Mouse (Mus musculus): ENCODE results near the gene Arhgef28. TPM values are rescaled to one million over a fixed set of nuclear protein-coding genes. Genes with fewer than 3 reads are reported as not detected.

The Arhgef28 gene
- polyA plus RNA-seq, 1 experiment, result 1.1 TPM

DNA sequence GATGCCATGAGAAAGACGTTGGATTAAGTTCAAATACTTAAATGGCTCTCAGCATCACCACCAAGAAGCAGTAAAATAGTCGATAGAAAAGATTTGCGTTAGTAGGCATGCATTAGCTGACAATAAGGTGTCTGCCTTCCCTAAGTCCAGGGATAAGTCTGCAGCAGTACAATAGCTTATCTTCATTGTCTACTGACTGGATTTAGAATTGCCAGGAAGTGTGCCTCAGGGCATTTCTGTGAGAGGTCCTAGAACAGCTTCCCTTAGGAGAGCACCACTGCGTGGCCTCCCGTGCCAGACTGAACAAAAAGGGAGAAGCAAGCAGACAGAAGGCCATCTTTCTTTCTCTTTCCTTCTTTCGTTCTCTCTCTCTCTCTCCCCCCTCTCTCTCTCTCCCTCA lies 252.2 kb downstream of the Arhgef28 start:
- TF ChIP-seq MAX (IDR thresholded peaks at IDR 0.05), result no peak
- no peak for TF ChIP-seq USF1 (IDR thresholded peaks at IDR 0.05; ENCODE audit: low read depth)
- TF ChIP-seq MYOG (IDR thresholded peaks at IDR 0.05; ENCODE audit: control insufficient read depth, extremely low read depth, insufficient read length), result no peak
- TF ChIP-seq CEBPB (IDR thresholded peaks at IDR 0.05; ENCODE audit: low read depth), result no peak
- no peak for TF ChIP-seq MYOD1 (IDR thresholded peaks at IDR 0.05; ENCODE audit: control insufficient read depth, insufficient read length, low read depth)
- TF ChIP-seq FOSL1 (IDR thresholded peaks at IDR 0.05; ENCODE audit: insufficient read depth, low read length, poor library complexity, severe bottlenecking), result no peak
- TF ChIP-seq CTCF (IDR thresholded peaks at IDR 0.05; ENCODE audit: control insufficient read depth, insufficient read depth, insufficient read length), result no peak
- Histone ChIP-seq H3ac (ENCODE audit: control insufficient read depth, insufficient read length, low read depth) (no peak overlapping the region), H3K4me3 (ENCODE audit: insufficient read depth, poor library complexity, severe bottlenecking) (no peak overlapping the region), H3K79me3 (ENCODE audit: low read depth) (no peaks in the 10 kb centered on the region), H3K36me3 (ENCODE audit: control insufficient read depth, insufficient read depth) (no peaks in the 10 kb centered on the region), H3K79me2 (ENCODE audit: control insufficient read depth, insufficient read depth) (no peaks in the 10 kb centered on the region), H3K27me3 (ENCODE audit: control insufficient read depth, insufficient read depth, insufficient read length) (no peaks in the 10 kb centered on the region)

DNA sequence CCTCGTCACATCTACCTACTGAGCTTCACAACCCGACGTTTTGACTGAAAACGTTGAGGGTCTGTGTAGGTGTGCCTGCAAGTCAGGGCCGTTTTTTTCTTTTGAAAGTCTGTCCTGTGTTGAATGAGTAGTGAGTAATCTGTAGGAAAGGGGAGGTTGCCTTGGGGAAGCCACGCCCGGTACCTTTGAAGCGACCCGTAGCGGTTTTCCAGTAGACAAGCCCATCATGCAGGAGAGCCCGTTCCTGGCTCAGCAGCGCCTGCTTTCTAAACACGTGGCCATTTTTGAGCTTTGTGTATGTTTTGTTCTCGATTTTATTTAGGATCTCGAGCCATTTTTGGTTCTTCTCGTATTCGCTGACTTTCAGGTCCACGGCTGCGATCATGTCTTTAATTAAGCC lies 252.7 kb downstream of the Arhgef28 start:
- no peak overlapping the region for H3K4me3 ChIP-seq (ENCODE audit: insufficient read depth, poor library complexity, severe bottlenecking)
- TF ChIP-seq FOSL1 (IDR thresholded peaks at IDR 0.05; ENCODE audit: insufficient read depth, low read length, poor library complexity, severe bottlenecking) (no peak), USF1 (IDR thresholded peaks at IDR 0.05; ENCODE audit: low read depth) (no peak), CTCF (IDR thresholded peaks at IDR 0.05; ENCODE audit: control insufficient read depth, insufficient read depth, insufficient read length) (no peak), CEBPB (IDR thresholded peaks at IDR 0.05; ENCODE audit: low read depth) (no peak), MYOG (IDR thresholded peaks at IDR 0.05; ENCODE audit: control insufficient read depth, extremely low read depth, insufficient read length) (no peak), MYOD1 (IDR thresholded peaks at IDR 0.05; ENCODE audit: control insufficient read depth, insufficient read length, low read depth) (no peak), MAX (IDR thresholded peaks at IDR 0.05) (no peak)
- H3ac ChIP-seq (ENCODE audit: control insufficient read depth, insufficient read length, low read depth), result no peak overlapping the region
- H3K36me3 ChIP-seq (ENCODE audit: control insufficient read depth, insufficient read depth), result no peaks in the 10 kb centered on the region
- H3K27me3 ChIP-seq (ENCODE audit: control insufficient read depth, insufficient read depth, insufficient read length), result no peaks in the 10 kb centered on the region
- no peaks in the 10 kb centered on the region for H3K79me3 ChIP-seq (ENCODE audit: low read depth)
- H3K79me2 ChIP-seq (ENCODE audit: control insufficient read depth, insufficient read depth), result no peaks in the 10 kb centered on the region

DNA sequence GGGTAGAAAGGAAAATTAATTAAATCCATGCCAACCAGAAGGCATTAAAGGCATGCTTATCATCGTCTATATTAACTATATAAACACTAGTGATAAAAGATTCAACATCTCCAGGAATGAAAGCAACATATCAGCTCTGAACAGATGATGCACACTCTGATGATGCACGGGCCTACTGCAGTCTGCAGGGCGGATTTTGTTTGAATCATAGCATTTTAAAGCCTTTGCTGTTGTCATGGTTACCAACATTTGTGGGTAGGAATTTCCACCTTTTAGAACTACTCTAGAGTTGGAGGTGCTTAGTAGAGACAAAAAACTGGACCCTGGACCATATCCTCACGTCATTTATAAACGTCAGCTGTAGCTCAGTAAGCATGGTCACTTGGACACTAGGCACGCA lies 257.4 kb downstream of the Arhgef28 start:
- no peaks in the 10 kb centered on the region for H3K79me2 ChIP-seq (ENCODE audit: control insufficient read depth, insufficient read depth)
- no peaks in the 10 kb centered on the region for H3K27me3 ChIP-seq (ENCODE audit: control insufficient read depth, insufficient read depth, insufficient read length)
- no peak overlapping the region for H3ac ChIP-seq (ENCODE audit: control insufficient read depth, insufficient read length, low read depth)
- no peak for TF ChIP-seq USF1 (IDR thresholded peaks at IDR 0.05; ENCODE audit: low read depth)
- no peaks in the 10 kb centered on the region for H3K79me3 ChIP-seq (ENCODE audit: low read depth)
- no peaks in the 10 kb centered on the region for H3K36me3 ChIP-seq (ENCODE audit: control insufficient read depth, insufficient read depth)
- H3K4me3 ChIP-seq (ENCODE audit: insufficient read depth, poor library complexity, severe bottlenecking), result no peak overlapping the region

DNA sequence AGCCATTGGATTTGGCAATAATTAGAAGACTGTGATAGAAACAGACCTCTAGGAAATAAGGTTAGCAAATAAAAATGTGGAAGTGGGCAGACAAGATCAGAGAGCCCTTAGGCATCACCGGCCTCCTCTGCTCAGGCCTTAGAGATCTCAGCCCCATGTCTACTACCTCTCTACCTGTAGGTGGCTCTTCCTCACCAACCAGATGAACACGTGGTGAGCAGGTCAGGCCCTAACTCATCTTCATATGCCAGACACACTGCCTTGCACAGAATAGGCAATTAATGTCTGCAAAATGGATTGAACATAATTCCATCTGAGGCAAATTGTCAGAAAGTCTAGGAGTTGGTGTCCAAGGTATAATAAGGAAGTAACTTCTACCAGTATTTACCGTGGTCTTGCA lies 258.6 kb downstream of the Arhgef28 start:
- TF ChIP-seq MYOD1 (IDR thresholded peaks at IDR 0.05; ENCODE audit: control insufficient read depth, insufficient read length, low read depth) (no peak), MYOG (IDR thresholded peaks at IDR 0.05; ENCODE audit: control insufficient read depth, extremely low read depth, insufficient read length) (no peak), CTCF (IDR thresholded peaks at IDR 0.05; ENCODE audit: control insufficient read depth, insufficient read depth, insufficient read length) (no peak), MAX (IDR thresholded peaks at IDR 0.05) (no peak), FOSL1 (IDR thresholded peaks at IDR 0.05; ENCODE audit: insufficient read depth, low read length, poor library complexity, severe bottlenecking) (no peak), USF1 (IDR thresholded peaks at IDR 0.05; ENCODE audit: low read depth) (no peak), CEBPB (IDR thresholded peaks at IDR 0.05; ENCODE audit: low read depth) (no peak)
- H3ac ChIP-seq (ENCODE audit: control insufficient read depth, insufficient read length, low read depth), result no peak overlapping the region
- H3K4me3 ChIP-seq (ENCODE audit: insufficient read depth, poor library complexity, severe bottlenecking), result no peak overlapping the region
- H3K79me3 ChIP-seq (ENCODE audit: low read depth), result no peaks in the 10 kb centered on the region
- no peaks in the 10 kb centered on the region for H3K27me3 ChIP-seq (ENCODE audit: control insufficient read depth, insufficient read depth, insufficient read length)
- H3K36me3 ChIP-seq (ENCODE audit: control insufficient read depth, insufficient read depth), result no peaks in the 10 kb centered on the region
- H3K79me2 ChIP-seq (ENCODE audit: control insufficient read depth, insufficient read depth), result no peaks in the 10 kb centered on the region

DNA sequence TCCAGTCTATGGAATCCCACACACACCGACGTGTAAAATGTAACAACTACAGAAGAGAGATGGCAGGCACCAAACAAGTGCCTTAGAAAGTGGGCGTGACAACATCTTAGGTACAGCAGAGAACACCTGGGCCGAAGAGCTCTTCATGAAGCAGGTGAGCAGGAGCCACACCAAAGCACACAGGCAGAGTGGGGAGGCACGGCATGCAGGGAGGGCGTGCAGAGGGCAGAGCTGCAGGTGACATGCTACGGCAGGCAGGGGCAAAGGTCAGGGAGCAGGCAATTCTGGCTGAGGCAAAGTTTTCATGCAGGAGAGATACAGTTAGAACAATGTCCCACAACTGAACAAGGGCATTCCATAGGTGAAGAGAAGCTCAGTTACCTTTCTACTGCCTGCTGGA lies 259.8 kb downstream of the Arhgef28 start:
- Histone ChIP-seq H3K27me3 (ENCODE audit: control insufficient read depth, insufficient read depth, insufficient read length) (no peaks in the 10 kb centered on the region), H3K79me2 (ENCODE audit: control insufficient read depth, insufficient read depth) (no peaks in the 10 kb centered on the region), H3K79me3 (ENCODE audit: low read depth) (no peaks in the 10 kb centered on the region), H3K4me3 (ENCODE audit: insufficient read depth, poor library complexity, severe bottlenecking) (no peak overlapping the region), H3K36me3 (ENCODE audit: control insufficient read depth, insufficient read depth) (no peaks in the 10 kb centered on the region), H3ac (ENCODE audit: control insufficient read depth, insufficient read length, low read depth) (no peak overlapping the region)
- TF ChIP-seq CEBPB (IDR thresholded peaks at IDR 0.05; ENCODE audit: low read depth) (no peak), MYOG (IDR thresholded peaks at IDR 0.05; ENCODE audit: control insufficient read depth, extremely low read depth, insufficient read length) (no peak), CTCF (IDR thresholded peaks at IDR 0.05; ENCODE audit: control insufficient read depth, insufficient read depth, insufficient read length) (no peak), MAX (IDR thresholded peaks at IDR 0.05) (no peak), FOSL1 (IDR thresholded peaks at IDR 0.05; ENCODE audit: insufficient read depth, low read length, poor library complexity, severe bottlenecking) (no peak), USF1 (IDR thresholded peaks at IDR 0.05; ENCODE audit: low read depth) (no peak), MYOD1 (IDR thresholded peaks at IDR 0.05; ENCODE audit: control insufficient read depth, insufficient read length, low read depth) (no peak)

DNA sequence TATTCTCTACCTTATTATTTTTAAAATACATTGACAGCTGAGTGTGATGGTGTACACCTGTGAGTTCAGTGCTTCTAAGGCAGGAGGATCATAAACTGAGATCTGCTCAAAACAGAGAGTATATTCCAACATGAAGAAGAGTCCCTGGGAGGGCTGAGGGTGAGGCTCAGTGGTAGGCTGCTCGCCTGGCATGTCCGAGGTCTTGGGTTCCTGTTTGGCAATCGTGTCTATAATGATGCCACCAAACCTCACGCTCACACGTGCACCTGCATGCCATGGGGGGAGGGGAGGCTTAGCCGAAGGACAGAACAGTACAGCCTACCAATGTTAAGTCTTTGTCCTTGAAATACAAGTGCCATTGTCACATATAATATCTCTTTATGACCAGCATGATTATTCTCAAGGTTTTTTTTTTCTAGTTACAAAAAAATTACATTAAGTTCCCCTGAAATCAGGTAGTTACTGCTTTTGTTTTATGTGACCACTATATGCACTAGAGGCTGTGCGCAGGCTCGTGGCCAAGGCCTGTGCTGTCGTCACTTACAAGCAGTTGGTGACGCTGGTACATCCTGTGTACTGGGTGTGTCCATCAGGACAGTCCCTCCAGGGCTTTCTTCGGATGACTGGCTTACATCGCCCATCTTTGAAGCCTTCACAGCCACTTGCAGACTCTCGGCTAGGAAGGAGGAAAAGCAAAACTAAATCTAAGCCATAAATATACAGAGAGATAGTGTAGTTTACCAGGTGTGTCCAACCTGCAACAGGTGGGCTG lies 264.1 kb downstream of the Arhgef28 start:
- Histone ChIP-seq H3ac (ENCODE audit: control insufficient read depth, insufficient read length, low read depth) (no peak overlapping the region), H3K79me2 (ENCODE audit: control insufficient read depth, insufficient read depth) (no peaks in the 10 kb centered on the region), H3K27me3 (ENCODE audit: control insufficient read depth, insufficient read depth, insufficient read length) (no peaks in the 10 kb centered on the region), H3K79me3 (ENCODE audit: low read depth) (no peaks in the 10 kb centered on the region), H3K36me3 (ENCODE audit: control insufficient read depth, insufficient read depth) (no peaks in the 10 kb centered on the region), H3K4me3 (ENCODE audit: insufficient read depth, poor library complexity, severe bottlenecking) (no peak overlapping the region)
- TF ChIP-seq CTCF (IDR thresholded peaks at IDR 0.05; ENCODE audit: control insufficient read depth, insufficient read depth, insufficient read length) (no peak), FOSL1 (IDR thresholded peaks at IDR 0.05; ENCODE audit: insufficient read depth, low read length, poor library complexity, severe bottlenecking) (no peak), USF1 (IDR thresholded peaks at IDR 0.05; ENCODE audit: low read depth) (no peak)

All from C2C12 (cell line).